Mouse (Mus musculus): ENCODE measurements around the gene Cdkal1. TPM values are rescaled to one million over a fixed set of nuclear protein-coding genes. Genes with fewer than 3 reads are reported as not detected.

The Cdkal1 gene
- 28.7 and 31.8 TPM in 2 replicates for polyA plus RNA-seq (2015; fragmentation: Nextera tagmentation; extraction: Ambion mirVana)

- peak; percentile 80 for ATAC-seq (ENCODE audit: insufficient number of reproducible peaks, low FRiP score, low TSS enrichment, low read depth)
- under 1% methylated on average over 33 of the region's 33 CpGs for WGBS
These were observed at the start of gene Cdkal1 for GRCm38 (mm10) chr13:29855281-29856031. Gene Cdkal1 (minus strand): TSS chr13:29855674.

DNA sequence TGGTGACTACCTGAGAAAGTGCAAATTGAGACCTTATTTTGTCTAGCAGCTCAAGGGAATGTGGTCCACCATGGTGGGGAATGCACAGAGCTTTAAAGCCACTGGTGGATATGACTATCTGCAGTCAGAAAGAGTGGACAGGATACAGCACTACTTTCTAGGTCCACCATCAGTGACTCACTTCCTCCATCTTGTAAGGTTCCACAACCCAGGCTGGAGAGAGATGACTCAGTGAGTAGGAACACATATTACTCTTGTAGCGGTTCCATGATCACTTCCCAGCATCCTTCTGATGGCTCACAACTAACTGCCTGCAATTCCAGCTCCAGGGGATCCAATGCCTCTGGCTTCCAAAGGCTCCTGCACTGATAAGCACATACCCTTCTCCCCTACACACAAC is 47.9 kb upstream of the Cdkal1 start:
- Histone ChIP-seq H3K9ac (no peak overlapping the region), H3K27me3 (no peaks in the 10 kb centered on the region), H3K4me1 (no peaks in the 10 kb centered on the region), H3K9me3 (no peaks in the 10 kb centered on the region), H3K4me3 (no peak overlapping the region), H3K36me3 (peaks cover 28% of the 10 kb centered on the region), H3K4me2 (no peak overlapping the region), H3K27ac (no peak overlapping the region)
- ATAC-seq (ENCODE audit: insufficient number of reproducible peaks, low FRiP score, low TSS enrichment, low read depth) = no peak
- WGBS = 88% methylated on average over 1 of the region's 1 CpGs

More at GRCm38 (mm10) chr13:29855281-29856031, at the start of gene Cdkal1:
- Histone ChIP-seq H3K9me3 (no peaks in the 10 kb centered on the region), H3K4me3 (peak within 1 kb of the TSS; percentile 77), H3K4me1 (peaks cover 6% of the 10 kb centered on the region; the same call in 1 of the 2 replicates), H3K4me2 (peak within 1 kb of the TSS; percentile 60), H3K9ac (peak within 1 kb of the TSS; percentile 83), H3K27me3 (no peaks in the 10 kb centered on the region), H3K27ac (peak within 1 kb of the TSS; percentile 94), H3K36me3 (peaks cover 9% of the 10 kb centered on the region; the same call in 1 of the 2 replicates)

DNA sequence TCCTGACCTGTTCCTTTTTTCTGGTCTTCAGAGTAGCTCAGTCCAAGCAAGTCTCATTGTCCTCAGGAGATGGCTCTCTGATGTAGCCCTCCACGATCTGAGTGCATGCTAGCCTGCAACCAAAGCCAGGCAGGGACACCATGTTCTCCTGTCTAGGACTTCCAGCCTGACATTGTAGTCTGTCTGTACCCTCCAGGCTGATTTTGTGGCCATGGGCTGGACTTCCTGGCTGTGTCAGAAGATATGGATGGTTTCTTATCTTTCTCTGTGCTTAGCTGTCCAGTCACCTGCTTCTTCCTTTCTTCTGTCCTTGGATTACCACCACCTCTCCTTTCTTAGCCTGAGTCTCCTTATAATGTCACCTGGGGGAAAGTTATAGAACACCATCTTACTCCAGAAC is 47.2 kb upstream of the Cdkal1 start:
- Histone ChIP-seq H3K27me3 (no peaks in the 10 kb centered on the region), H3K9ac (no peak overlapping the region), H3K27ac (no peak overlapping the region), H3K9me3 (no peaks in the 10 kb centered on the region), H3K4me1 (no peaks in the 10 kb centered on the region), H3K36me3 (peaks cover 21% of the 10 kb centered on the region), H3K4me3 (no peak overlapping the region), H3K4me2 (no peak overlapping the region)
- 100% methylated on average over 1 of the region's 1 CpGs for WGBS
- no peak for ATAC-seq (ENCODE audit: insufficient number of reproducible peaks, low FRiP score, low TSS enrichment, low read depth)

DNA sequence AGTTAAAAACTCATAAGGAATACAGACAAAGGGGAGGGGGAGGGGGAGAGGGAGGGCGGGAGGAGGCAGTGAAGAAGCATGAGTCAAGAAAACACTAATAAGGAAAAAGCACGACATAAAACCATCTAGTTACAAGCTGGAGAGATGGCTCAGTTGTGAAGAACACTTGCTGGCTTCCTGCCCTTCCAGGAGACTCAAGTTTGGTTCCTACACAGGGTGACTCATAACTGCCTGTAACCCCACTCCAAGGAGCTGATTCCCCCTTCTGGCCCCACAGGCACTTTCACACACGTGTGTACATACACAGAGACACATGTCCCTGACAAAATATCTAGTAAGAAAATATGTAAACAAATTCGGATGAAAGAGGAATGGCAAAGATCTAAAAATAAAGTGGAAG is 46.2 kb upstream of the Cdkal1 start:
- H3K9me3 ChIP-seq = no peaks in the 10 kb centered on the region
- H3K9ac ChIP-seq = no peak overlapping the region
- H3K4me1 ChIP-seq = no peaks in the 10 kb centered on the region
- no peak overlapping the region for H3K4me2 ChIP-seq
- ATAC-seq (ENCODE audit: insufficient number of reproducible peaks, low FRiP score, low TSS enrichment, low read depth) = no peak
- H3K27ac ChIP-seq = no peak overlapping the region
- WGBS = 67% methylated on average over 4 of the region's 4 CpGs
- H3K27me3 ChIP-seq = no peaks in the 10 kb centered on the region
- peaks cover 15% of the 10 kb centered on the region for H3K36me3 ChIP-seq
- no peak overlapping the region for H3K4me3 ChIP-seq

GRCm38 (mm10) chr13:29866780-29867179 is 11.3 kb upstream of the Cdkal1 start:
- Histone ChIP-seq H3K27me3 (no peaks in the 10 kb centered on the region), H3K4me2 (no peak overlapping the region), H3K9me3 (no peaks in the 10 kb centered on the region), H3K27ac (no peak overlapping the region), H3K4me3 (no peak overlapping the region), H3K9ac (no peak overlapping the region), H3K36me3 (no peaks in the 10 kb centered on the region), H3K4me1 (no peaks in the 10 kb centered on the region)
- WGBS = 90% methylated on average over 3 of the region's 3 CpGs
- no peak for ATAC-seq (ENCODE audit: insufficient number of reproducible peaks, low FRiP score, low TSS enrichment, low read depth)

DNA sequence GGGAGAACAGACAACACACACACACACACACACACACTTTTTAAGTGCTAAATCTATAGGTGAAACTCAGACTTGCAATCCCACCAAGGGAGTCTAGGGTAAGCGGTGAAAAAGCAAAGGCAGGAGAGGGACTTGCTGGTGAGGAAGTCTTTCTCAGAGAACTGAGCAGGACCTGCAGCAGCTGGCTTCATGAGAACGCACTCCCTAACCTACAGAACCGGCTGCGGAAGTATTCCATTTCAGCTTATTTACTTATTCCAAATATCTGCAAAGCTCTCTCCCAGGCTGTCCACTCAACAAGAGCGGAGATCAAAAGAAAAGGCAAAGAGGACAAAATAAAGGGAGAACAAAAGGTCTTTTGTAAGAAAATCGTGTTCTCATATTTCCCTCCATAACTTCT is 8.9 kb upstream of the Cdkal1 start:
- Histone ChIP-seq H3K36me3 (no peaks in the 10 kb centered on the region), H3K4me1 (no peaks in the 10 kb centered on the region), H3K9me3 (no peaks in the 10 kb centered on the region), H3K27ac (no peak overlapping the region), H3K4me2 (no peak overlapping the region), H3K4me3 (no peak overlapping the region), H3K9ac (no peak overlapping the region), H3K27me3 (no peaks in the 10 kb centered on the region)
- ATAC-seq (ENCODE audit: insufficient number of reproducible peaks, low FRiP score, low TSS enrichment, low read depth) = no peak
- WGBS = 52% methylated on average over 6 of the region's 6 CpGs

- H3K4me1 ChIP-seq = no peaks in the 10 kb centered on the region
- H3K27me3 ChIP-seq = no peaks in the 10 kb centered on the region
- H3K4me3 ChIP-seq = no peak overlapping the region
- H3K27ac ChIP-seq = no peak overlapping the region
- H3K4me2 ChIP-seq = no peak overlapping the region
- ATAC-seq (ENCODE audit: insufficient number of reproducible peaks, low FRiP score, low TSS enrichment, low read depth) = no peak
- WGBS = 72% methylated on average over 2 of the region's 2 CpGs
- H3K9ac ChIP-seq = no peak overlapping the region
- no peaks in the 10 kb centered on the region for H3K36me3 ChIP-seq
- H3K9me3 ChIP-seq = no peaks in the 10 kb centered on the region
These were observed 4.6 kb upstream of the Cdkal1 start for GRCm38 (mm10) chr13:29860087-29860486.

DNA sequence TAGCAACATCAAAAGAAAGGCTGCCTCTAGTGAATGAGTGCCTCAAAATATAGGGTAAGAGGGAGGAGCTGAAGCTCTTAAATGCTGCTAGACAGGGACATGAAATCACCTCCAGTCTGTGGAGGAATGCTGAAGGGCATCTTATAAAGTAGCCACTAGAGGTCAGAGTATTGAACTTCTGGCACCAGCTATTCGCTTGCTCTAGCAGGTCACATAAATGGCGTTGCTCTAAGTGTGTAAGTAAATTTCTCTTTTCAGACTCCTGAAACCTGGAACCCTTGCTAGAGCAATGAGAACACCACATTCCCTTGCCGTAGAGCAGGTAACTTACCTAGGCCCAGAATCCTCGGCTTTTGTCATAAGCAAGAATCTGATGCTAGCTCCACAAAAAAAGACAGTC is 2.0 kb upstream of the Cdkal1 start:
- peaks cover 4% of the 10 kb centered on the region; the same call in 1 of the 2 replicates for H3K36me3 ChIP-seq
- no peak overlapping the region for H3K9ac ChIP-seq
- ATAC-seq (ENCODE audit: insufficient number of reproducible peaks, low FRiP score, low TSS enrichment, low read depth) = no peak
- no peak overlapping the region for H3K4me3 ChIP-seq
- H3K27me3 ChIP-seq = no peaks in the 10 kb centered on the region
- H3K27ac ChIP-seq = no peak overlapping the region
- H3K9me3 ChIP-seq = no peaks in the 10 kb centered on the region
- H3K4me1 ChIP-seq = peaks cover 6% of the 10 kb centered on the region; the same call in 1 of the 2 replicates
- WGBS = 16% methylated on average over 4 of the region's 4 CpGs
- no peak overlapping the region for H3K4me2 ChIP-seq

- no peak for ATAC-seq (ENCODE audit: insufficient number of reproducible peaks, low FRiP score, low TSS enrichment, low read depth)
- Histone ChIP-seq H3K9ac (peak overlapping the region; percentile 83), H3K27ac (peak overlapping the region; percentile 94), H3K36me3 (peaks cover 15% of the 10 kb centered on the region; the same call in 1 of the 2 replicates), H3K27me3 (no peaks in the 10 kb centered on the region), H3K4me1 (peaks cover 6% of the 10 kb centered on the region; the same call in 1 of the 2 replicates), H3K4me3 (peak overlapping the region; percentile 77), H3K9me3 (no peaks in the 10 kb centered on the region), H3K4me2 (peak overlapping the region; percentile 60)
- under 1% methylated on average over 5 of the region's 5 CpGs for WGBS
These were observed 598 bp downstream of the Cdkal1 start for GRCm38 (mm10) chr13:29854876-29855275.

GRCm38 (mm10) chr13:29838409-29839047 is 16.9 kb downstream of the Cdkal1 start:
- ATAC-seq (ENCODE audit: insufficient number of reproducible peaks, low FRiP score, low TSS enrichment, low read depth) = no peak
- Histone ChIP-seq H3K9ac (no peak overlapping the region), H3K4me2 (no peak overlapping the region), H3K4me3 (no peak overlapping the region), H3K4me1 (no peaks in the 10 kb centered on the region), H3K27me3 (no peaks in the 10 kb centered on the region), H3K9me3 (no peaks in the 10 kb centered on the region), H3K36me3 (peaks cover 23% of the 10 kb centered on the region), H3K27ac (no peak overlapping the region)
- 51% methylated on average over 5 of the region's 5 CpGs for WGBS

DNA sequence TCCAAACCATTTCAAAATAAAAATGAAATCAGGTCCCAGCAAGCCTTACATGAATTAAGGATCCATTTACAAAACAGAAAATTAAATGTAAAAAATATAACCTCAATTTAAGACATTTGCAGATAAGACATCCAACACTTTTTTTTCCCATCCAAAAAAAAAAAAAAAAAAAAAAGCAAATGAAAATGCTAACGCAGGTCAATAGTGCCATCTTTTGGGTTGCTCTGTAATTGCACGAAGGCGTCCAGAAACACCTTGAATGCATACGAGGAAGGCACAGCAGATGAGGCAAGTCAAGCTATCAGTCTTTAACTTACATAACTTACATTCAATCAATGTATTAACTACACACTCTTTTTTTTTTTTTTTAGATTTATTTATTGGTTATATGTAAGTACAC is 20.3 kb downstream of the Cdkal1 start:
- no peak overlapping the region for H3K9ac ChIP-seq
- H3K4me2 ChIP-seq = no peak overlapping the region
- H3K4me3 ChIP-seq = no peak overlapping the region
- H3K4me1 ChIP-seq = no peaks in the 10 kb centered on the region
- no peaks in the 10 kb centered on the region for H3K9me3 ChIP-seq
- 32% methylated on average over 4 of the region's 4 CpGs for WGBS
- H3K27ac ChIP-seq = no peak overlapping the region
- peaks cover 11% of the 10 kb centered on the region for H3K36me3 ChIP-seq
- no peak for ATAC-seq (ENCODE audit: insufficient number of reproducible peaks, low FRiP score, low TSS enrichment, low read depth)
- H3K27me3 ChIP-seq = no peaks in the 10 kb centered on the region

DNA sequence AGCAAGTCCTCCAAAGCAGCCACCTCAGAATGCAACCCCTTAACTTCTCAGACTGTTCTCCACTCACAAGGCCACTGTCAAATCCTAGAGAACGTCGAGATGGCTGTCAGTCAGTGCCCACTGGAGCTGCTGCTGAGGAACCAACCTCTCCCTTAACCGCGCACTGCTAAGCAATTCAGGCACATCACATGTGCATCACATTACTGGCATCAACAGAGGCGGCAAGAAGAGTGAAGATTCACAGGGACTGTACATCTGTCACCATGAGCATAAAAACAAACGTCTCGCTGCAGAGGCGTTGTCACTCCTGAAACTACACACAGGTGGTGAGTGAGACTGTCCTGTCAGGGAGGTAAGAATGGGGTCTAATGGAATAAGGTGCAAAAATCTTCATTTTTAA is 21.7 kb downstream of the Cdkal1 start:
- H3K27me3 ChIP-seq = no peaks in the 10 kb centered on the region
- H3K4me2 ChIP-seq = no peak overlapping the region
- WGBS = 71% methylated on average over 8 of the region's 8 CpGs
- H3K9ac ChIP-seq = no peak overlapping the region
- no peaks in the 10 kb centered on the region for H3K9me3 ChIP-seq
- H3K4me1 ChIP-seq = no peaks in the 10 kb centered on the region
- no peak overlapping the region for H3K27ac ChIP-seq
- H3K36me3 ChIP-seq = peaks cover 10% of the 10 kb centered on the region
- ATAC-seq (ENCODE audit: insufficient number of reproducible peaks, low FRiP score, low TSS enrichment, low read depth) = no peak
- no peak overlapping the region for H3K4me3 ChIP-seq

Measured in limb, embryonic 15.5 days (tissue).